ENCODE assay signal across 8 mouse cellular contexts in the genomic region with DNA sequence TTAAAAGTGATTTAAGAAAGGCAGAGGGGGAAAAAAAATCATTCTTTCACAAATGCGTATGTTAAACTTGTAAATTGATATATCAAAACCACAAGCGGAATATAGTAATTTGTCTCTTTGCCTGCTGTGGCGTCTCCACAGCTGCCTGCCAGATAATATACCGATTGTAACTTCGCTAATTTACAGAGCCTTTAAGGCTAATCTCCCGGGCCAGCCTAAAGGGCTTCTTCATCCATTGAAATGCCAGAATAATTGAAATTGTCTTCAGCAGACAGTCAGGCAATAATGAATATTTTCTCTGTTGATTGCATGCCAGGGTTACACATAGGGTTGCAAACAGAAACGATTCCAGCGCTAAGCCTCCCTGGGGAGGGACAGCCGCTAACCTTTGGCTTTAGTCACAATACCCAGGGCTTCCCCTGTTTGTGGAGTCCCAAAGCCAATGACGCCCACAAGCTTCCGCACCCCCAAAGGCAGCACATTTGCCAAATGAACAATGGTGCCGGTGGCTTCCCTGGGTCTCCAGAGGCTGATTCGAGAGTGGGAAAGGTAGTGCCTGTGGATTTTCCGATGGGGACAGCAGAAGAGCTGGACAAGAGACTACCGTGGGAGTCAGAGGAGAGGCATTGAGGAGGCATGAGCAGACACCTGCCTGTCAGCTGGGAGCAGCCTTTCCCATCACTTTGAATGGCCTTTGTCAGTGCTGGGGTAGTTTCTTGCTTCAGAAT.
DNase-seq lines count a peak whose midpoint lies in the region; ATAC-seq lines count a peak whose summit lies in the region.

No protein-coding gene starts in this region.

- H3K9me3 ChIP-seq in kidney, embryonic 14.5 days (ENCODE audit: control insufficient read depth, low read length), result no peaks in the 10 kb centered on the region
- H3K9me3 ChIP-seq in forebrain, embryonic 11.5 days (ENCODE audit: control insufficient read depth, low read length), result no peaks in the 10 kb centered on the region
- no peaks in the 10 kb centered on the region for H3K9me3 ChIP-seq in hindbrain, embryonic 12.5 days (replicated peaks)
- no peaks in the 10 kb centered on the region for H3K9me3 ChIP-seq in neural tube, embryonic 12.5 days

- H3K36me3 ChIP-seq in kidney, embryonic 14.5 days (ENCODE audit: control insufficient read depth, insufficient read depth, low read length), result no peaks in the 10 kb centered on the region
- H3K36me3 ChIP-seq in forebrain, embryonic 11.5 days (ENCODE audit: control insufficient read depth, insufficient read depth, low read length), result no peaks in the 10 kb centered on the region
- no peaks in the 10 kb centered on the region for H3K36me3 ChIP-seq in hindbrain, embryonic 12.5 days
- no peaks in the 10 kb centered on the region for H3K36me3 ChIP-seq in neural tube, embryonic 12.5 days

- H3K9ac ChIP-seq in kidney, embryonic 14.5 days (ENCODE audit: low read depth, low read length), result no peak overlapping the region
- H3K9ac ChIP-seq in forebrain, embryonic 11.5 days (ENCODE audit: low read length), result no peak overlapping the region
- H3K9ac ChIP-seq in hindbrain, embryonic 12.5 days, result no peak overlapping the region
- peak overlapping the region; percentile 5; the same call in 1 of the 2 replicates for H3K9ac ChIP-seq in neural tube, embryonic 12.5 days

- no peak overlapping the region for H3K27ac ChIP-seq in kidney, embryonic 14.5 days (ENCODE audit: low read depth, low read length)
- no peak overlapping the region for H3K27ac ChIP-seq in forebrain, embryonic 11.5 days (ENCODE audit: low read depth, low read length)
- H3K27ac ChIP-seq in hindbrain, embryonic 12.5 days, result no peak overlapping the region
- no peak overlapping the region for H3K27ac ChIP-seq in neural tube, embryonic 12.5 days

- no peaks in the 10 kb centered on the region; the same call in 1 of the 2 replicates for H3K27me3 ChIP-seq in kidney, embryonic 14.5 days (ENCODE audit: control insufficient read depth, insufficient read depth, low read length)
- no peaks in the 10 kb centered on the region for H3K27me3 ChIP-seq in forebrain, embryonic 11.5 days (ENCODE audit: control insufficient read depth, insufficient read depth, low read length)
- no peaks in the 10 kb centered on the region for H3K27me3 ChIP-seq in hindbrain, embryonic 12.5 days
- no peaks in the 10 kb centered on the region for H3K27me3 ChIP-seq in neural tube, embryonic 12.5 days (replicated peaks)

- H3K4me2 ChIP-seq in kidney, embryonic 14.5 days (replicated peaks; ENCODE audit: low read depth, low read length), result peak overlapping the region; percentile 15; the same call in 1 of the 2 replicates
- peak overlapping the region; percentile 38 for H3K4me2 ChIP-seq in forebrain, embryonic 11.5 days (ENCODE audit: low read depth, low read length, severe bottlenecking)
- H3K4me2 ChIP-seq in hindbrain, embryonic 12.5 days (replicated peaks), result peak overlapping the region; percentile 44
- peak overlapping the region; percentile 49 for H3K4me2 ChIP-seq in neural tube, embryonic 12.5 days (replicated peaks)

- no peak for ATAC-seq in kidney, embryonic 14.5 days (ENCODE audit: low FRiP score, low TSS enrichment)
- peak; percentile 47; the same call in 1 of the 2 replicates for ATAC-seq in forebrain, embryonic 11.5 days (replicated peaks; ENCODE audit: low FRiP score)
- peak; percentile 69 for ATAC-seq in hindbrain, embryonic 12.5 days (ENCODE audit: low FRiP score)
- ATAC-seq in neural tube, embryonic 12.5 days (ENCODE audit: low FRiP score, low read depth), result peak; percentile 51

- WGBS in kidney, embryonic 14.5 days, result 34% methylated on average over 15 of the region's 15 CpGs
- WGBS in forebrain, embryonic 11.5 days, result 12% methylated on average over 15 of the region's 15 CpGs
- WGBS in hindbrain, embryonic 12.5 days, result 23% methylated on average over 15 of the region's 15 CpGs
- WGBS in neural tube, embryonic 12.5 days, result 23% methylated on average over 15 of the region's 15 CpGs

- no peaks in the 10 kb centered on the region for H3K4me1 ChIP-seq in kidney, embryonic 14.5 days (ENCODE audit: control insufficient read depth, insufficient read depth, low read length)
- H3K4me1 ChIP-seq in forebrain, embryonic 11.5 days (replicated peaks; ENCODE audit: control insufficient read depth, insufficient read depth, low read length), result peaks cover 4% of the 10 kb centered on the region
- H3K4me1 ChIP-seq in hindbrain, embryonic 12.5 days, result peaks cover 10% of the 10 kb centered on the region
- peaks cover 8% of the 10 kb centered on the region for H3K4me1 ChIP-seq in neural tube, embryonic 12.5 days

- H3K4me3 ChIP-seq in kidney, embryonic 14.5 days (ENCODE audit: low read length), result no peak overlapping the region
- peak overlapping the region; percentile 7; the same call in 1 of the 2 replicates for H3K4me3 ChIP-seq in forebrain, embryonic 11.5 days (ENCODE audit: low read depth, low read length)
- peak overlapping the region; percentile 3; the same call in 1 of the 2 replicates for H3K4me3 ChIP-seq in hindbrain, embryonic 12.5 days
- H3K4me3 ChIP-seq in neural tube, embryonic 12.5 days, result peak overlapping the region; percentile 2; the same call in 1 of the 2 replicates

- DNase-seq in kidney, adult 18-20 months, result no peak
- no peak for DNase-seq in forebrain, embryonic 11.5 days (ENCODE audit: low spot score)
- no peak for DNase-seq in urinary bladder, adult 2 months (ENCODE audit: low spot score)
- no peak for DNase-seq in liver
- DNase-seq in layer of hippocampus, adult 18-20 months (ENCODE audit: low spot score in 2 of 2), result no peak
